Mouse (Mus musculus): ENCODE measurements around the gene Fosl1. TPM values are rescaled to one million over a fixed set of nuclear protein-coding genes. Genes with fewer than 3 reads are reported as not detected.
"Not testable (repeated sequence)": the region's sequence is repeated elsewhere in the genome, so short reads cannot be mapped to it uniquely, and the experiment has no call there.

Fosl1 gene
- total RNA-seq, 2 experiments from 2014 or later = not detected

DNA sequence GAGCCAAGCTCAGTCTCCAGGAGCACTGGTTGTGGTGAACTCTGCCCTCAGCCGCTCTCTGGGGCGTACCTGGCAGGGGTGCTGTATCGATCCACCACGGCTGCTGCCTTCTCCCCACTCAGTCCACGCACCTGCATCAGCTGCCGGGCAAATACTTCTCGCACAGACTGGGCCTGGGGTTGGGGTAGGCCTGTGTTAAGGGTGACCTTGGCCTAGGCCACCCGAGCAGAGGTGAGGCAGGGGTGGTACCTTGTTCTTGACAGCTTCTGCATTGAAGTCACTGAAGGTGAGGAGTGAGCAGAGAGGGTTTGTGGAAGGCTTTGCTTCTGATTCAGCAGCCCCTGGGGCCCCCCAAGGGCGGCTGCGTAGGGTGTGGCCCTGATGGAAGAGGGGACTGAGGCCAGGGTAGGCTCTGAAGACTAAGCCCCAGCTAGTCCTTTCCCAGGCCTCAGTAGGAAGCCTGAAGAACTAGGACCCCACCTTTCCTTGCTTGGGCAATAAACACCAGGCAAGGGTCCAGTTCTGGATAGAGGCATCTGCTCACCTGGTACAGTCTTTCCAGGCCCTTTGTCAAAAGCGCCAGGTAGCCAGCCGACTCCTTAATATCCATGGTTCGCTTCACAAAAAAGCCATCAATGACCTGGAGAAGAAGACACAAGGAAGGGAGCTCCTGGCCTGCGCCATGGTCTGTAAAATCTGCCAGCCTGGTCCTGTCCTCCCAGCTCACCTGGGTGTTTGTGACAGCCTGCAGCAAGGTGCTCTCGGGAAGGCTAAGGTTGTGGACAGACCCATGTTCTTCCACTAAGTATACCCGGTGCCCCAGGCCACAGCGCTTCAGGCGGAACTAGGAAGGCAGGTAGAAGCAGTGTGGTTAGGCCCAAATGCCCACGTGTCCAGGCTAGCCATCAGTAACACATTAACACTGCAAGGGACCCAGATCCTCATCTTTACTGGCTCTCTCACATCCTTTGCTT is 36.3 kb downstream of the Fosl1 start:
- no peak for TF ChIP-seq CTCF (conservative IDR thresholded peaks at IDR 0.05)
- no peak overlapping the region for H3K4me3 ChIP-seq
- DNase-seq (ENCODE audit: low spot score in 2 of 2) = no peak
- no peak overlapping the region for H3K27ac ChIP-seq

DNA sequence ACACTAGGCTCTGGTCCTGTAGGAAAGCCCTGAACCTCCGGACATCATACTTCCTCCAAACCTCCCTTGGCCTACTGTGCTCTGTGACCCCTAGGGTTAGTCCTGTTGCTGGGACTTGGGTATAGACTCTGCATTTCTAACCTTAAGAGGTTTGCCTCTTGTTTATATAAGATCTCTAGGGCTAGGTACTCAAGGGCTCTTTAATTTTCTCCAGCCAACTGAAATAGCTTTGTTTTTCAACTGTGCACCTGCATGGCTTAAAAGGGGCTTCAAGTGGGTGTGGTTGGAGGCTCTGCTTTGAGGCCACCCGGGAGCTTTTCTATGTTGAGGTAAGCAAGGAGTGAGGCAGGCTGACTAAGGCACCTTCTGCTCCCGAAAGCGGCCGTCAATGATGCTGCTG is 37.1 kb downstream of the Fosl1 start:
- Histone ChIP-seq H3K4me3 (no peak overlapping the region), H3K27ac (no peak overlapping the region)
- DNase-seq (ENCODE audit: low spot score in 2 of 2) = no peak
- TF ChIP-seq CTCF (conservative IDR thresholded peaks at IDR 0.05) = no peak

DNA sequence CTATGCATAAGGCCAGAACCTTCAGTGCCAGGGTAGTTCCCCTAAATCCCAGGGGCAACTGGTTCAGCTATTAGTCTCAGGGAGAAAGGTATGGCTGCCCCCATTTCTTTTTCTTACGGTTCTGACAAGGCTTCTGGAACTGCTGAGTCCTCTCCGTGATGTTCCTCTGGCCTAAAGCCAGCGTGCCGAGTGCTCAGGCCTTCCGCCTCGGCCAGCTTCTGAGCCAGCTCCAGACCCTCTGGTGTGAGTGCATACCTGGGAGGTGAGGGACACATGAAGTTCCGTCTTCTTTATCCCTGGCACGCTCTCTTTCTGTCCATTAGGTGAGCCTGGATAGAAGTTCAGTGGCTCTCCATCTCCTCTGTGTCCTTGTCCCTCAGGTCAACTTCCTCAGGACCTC is 38.0 kb downstream of the Fosl1 start:
- no peak for DNase-seq (ENCODE audit: low spot score in 2 of 2)
- H3K27ac ChIP-seq = no peak overlapping the region
- no peak overlapping the region for H3K4me3 ChIP-seq
- no peak for TF ChIP-seq CTCF (conservative IDR thresholded peaks at IDR 0.05)

- H3K4me3 ChIP-seq = no peak overlapping the region
- DNase-seq (ENCODE audit: low spot score in 2 of 2) = no peak
- no peak for TF ChIP-seq CTCF (conservative IDR thresholded peaks at IDR 0.05)
- no peak overlapping the region for H3K27ac ChIP-seq
Measured at GRCm38 (mm10) chr19:5485821-5486220, 38.5 kb downstream of the Fosl1 start.

GRCm38 (mm10) chr19:5486286-5486685 is 38.9 kb downstream of the Fosl1 start:
- DNase-seq (ENCODE audit: low spot score in 2 of 2) = no peak
- H3K4me3 ChIP-seq = no peak overlapping the region
- no peak overlapping the region for H3K27ac ChIP-seq
- TF ChIP-seq CTCF (conservative IDR thresholded peaks at IDR 0.05) = no peak

- H3K4me3 ChIP-seq = no peak overlapping the region
- TF ChIP-seq CTCF (conservative IDR thresholded peaks at IDR 0.05) = no peak
- DNase-seq (ENCODE audit: low spot score in 2 of 2) = no peak
- 0 out of 2 replicates have a peak overlapping the region, but pooled peaks have one; percentile 95 for H3K27ac ChIP-seq
Measured at GRCm38 (mm10) chr19:5486771-5487170, 39.4 kb downstream of the Fosl1 start.

DNA sequence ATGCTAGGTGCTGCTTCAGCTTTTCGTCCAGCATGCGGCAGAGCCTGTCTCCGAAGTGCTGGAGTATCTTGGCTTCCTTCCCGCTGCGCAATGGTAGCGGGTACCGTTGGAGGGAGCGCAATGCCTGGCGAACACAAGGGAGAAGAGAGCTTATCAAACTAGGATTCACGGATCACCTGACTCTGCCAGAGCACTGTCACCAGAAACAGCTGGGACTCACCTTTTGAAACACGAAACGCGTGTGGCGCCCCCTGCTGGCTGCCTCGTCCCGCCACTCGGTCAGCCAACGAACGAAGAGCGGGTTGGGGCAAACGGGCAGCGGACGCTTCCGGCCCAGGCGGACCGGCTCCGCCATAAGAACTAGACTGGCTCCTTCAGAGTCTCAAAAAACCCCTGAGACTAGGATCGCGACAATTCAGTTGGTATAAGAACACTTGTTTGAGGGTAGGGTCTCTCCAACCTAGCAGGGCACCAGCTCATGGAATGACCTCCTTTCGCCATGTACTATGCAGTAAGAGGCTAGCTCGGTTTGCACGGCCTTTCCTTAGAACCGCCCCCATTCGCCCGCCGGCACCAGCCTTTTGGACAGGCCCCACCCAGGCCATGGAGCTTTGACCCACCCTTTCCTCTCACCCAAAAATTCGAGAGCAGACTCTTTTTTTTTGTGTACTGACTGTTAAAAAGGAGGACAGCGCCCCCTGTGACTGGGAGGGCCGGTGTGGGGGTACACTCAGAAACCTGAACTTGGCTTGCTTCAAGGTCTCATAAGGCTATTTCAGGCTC is 40.6 kb downstream of the Fosl1 start, which contains the start of gene Mus81:
Mus81 (minus strand) TSS at position 635 of the 783 bp plus-strand sequence.
- peak; percentile 74 for TF ChIP-seq CTCF (conservative IDR thresholded peaks at IDR 0.05)
- DNase-seq (ENCODE audit: low spot score in 2 of 2) = peak; percentile 95 to 96
- H3K27ac ChIP-seq = peak within 1 kb of the TSS; percentile 95
- peak within 1 kb of the TSS; percentile 100 for H3K4me3 ChIP-seq

- Histone ChIP-seq H3K4me3 (peak overlapping the region; percentile 100), H3K27ac (peak overlapping the region; percentile 95)
- TF ChIP-seq CTCF (conservative IDR thresholded peaks at IDR 0.05) = peak; percentile 23
- peak; percentile 96 to 97 for DNase-seq (ENCODE audit: low spot score in 2 of 2)
Measured at GRCm38 (mm10) chr19:5488878-5489571, 41.7 kb downstream of the Fosl1 start.

- peak overlapping the region; percentile 100 for H3K4me3 ChIP-seq
- H3K27ac ChIP-seq = peak overlapping the region; percentile 95
- DNase-seq (ENCODE audit: low spot score in 2 of 2) = not testable (repeated sequence)
Measured at GRCm38 (mm10) chr19:5489721-5490120, 42.4 kb downstream of the Fosl1 start.

DNA sequence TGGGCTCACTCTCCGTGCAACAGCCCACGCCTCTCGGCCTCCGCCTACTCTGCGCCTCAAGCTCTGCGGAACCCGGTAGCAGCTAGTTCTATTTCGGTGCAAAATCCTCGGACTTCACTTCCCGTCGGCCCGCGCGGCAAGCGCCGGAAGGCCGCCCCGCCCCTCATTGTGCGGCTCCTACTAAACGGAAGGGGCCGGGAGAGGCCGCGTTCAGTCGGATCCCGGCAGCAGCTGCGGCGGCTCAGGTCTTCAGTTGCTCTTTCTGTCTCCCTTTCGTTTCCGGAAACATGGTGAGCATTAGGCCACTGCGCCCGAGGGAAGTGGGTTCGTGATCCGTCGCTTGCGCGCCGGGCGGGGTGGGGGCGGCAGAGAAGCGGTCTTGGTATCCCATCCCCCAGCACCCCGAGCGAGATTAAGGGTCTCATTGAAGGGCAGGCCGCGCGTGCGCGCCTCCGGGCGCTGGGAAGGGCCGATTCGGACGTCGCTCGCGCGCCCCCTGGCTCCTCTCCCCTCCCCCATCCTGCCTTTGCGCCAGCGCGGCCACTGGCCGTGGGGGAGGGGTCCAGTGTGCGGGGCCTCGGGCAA is 43.1 kb downstream of the Fosl1 start, which contains the start of gene Cfl1:
Cfl1 (plus strand) TSS at position 143 of the 585 bp plus-strand sequence.
- H3K27ac ChIP-seq = peak within 1 kb of the TSS; percentile 95
- peak within 1 kb of the TSS; percentile 100 for H3K4me3 ChIP-seq
- DNase-seq (ENCODE audit: low spot score in 2 of 2) = peak; percentile 95
- TF ChIP-seq CTCF (conservative IDR thresholded peaks at IDR 0.05) = no peak

DNA sequence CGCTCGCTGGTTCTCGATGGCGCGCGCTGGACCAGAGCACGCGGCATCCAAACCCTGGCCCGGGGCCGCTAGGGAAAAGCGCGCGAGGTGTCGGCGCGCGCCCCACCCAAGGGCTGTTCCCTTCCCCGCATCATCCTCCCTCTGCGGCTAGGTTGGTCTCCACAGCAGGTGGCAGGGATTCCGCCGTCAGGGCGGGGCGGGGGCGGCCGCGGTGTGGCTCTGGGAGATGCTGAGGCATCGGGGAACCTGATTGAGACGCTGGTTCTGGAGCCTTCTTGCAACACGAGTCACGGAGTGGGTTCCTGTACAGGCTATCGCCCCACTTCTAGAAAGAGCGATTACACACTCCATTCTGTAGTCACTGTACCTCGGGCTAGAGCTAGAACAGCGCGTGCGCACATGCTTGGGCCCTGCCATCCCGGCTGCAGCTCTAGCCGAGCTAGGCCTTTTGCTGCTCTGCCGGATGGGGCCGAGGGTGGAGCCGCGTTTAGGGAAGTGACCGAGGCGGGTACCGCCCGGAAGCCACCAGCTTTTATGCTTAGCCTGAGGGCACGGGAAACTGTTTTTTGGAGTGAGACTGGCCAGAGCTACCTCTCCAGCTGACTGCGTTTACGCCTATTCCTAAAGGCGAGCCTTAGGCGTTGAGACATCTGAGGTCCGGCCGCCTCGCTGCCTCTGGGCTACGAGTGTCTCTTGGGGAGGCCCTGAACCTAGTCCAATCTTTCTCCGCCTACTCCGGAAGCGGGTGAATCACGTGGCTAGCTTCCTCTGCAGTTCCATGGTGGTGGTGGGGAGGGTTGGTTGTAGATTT is 43.8 kb downstream of the Fosl1 start:
- Histone ChIP-seq H3K4me3 (peak overlapping the region; percentile 100), H3K27ac (peak overlapping the region; percentile 95)
- peak; percentile 79 to 84 for DNase-seq (ENCODE audit: low spot score in 2 of 2)
- TF ChIP-seq CTCF (conservative IDR thresholded peaks at IDR 0.05) = no peak

Measured in layer of hippocampus, adult 2 months (tissue).